Mouse (Mus musculus) kidney, postnatal 0 days (tissue): ENCODE measurements around the gene Wdsub1. TPM values are rescaled to one million over a fixed set of nuclear protein-coding genes. Genes with fewer than 3 reads are reported as not detected.

Experiments used
- ATAC-seq: fragments of 200-750 bp; cut with Nextera tagmentation; replicated peaks from 2 replicates; pipeline ENCODE4 v1.8.0; 2017; ENCODE audit warnings: low read depth, moderate number of reproducible peaks, moderate TSS enrichment, moderate library complexity; ENCODE audit not compliant: low FRiP score
- DNase-seq: peaks from one replicate; pipeline ENCODE4 v3.0.0-alpha.2; 2016; ENCODE audit warnings: low spot score
- H3K27ac ChIP-seq: fragments of 300-500 bp; sonication (generic); 2 replicates; pipeline ENCODE4 v1.5.1; 2014; ENCODE audit warnings: mild to moderate bottlenecking
- H3K27me3 ChIP-seq: fragments of 300-500 bp; sonication (generic); 2 replicates; pipeline ENCODE4 v1.6.1; 2014; ENCODE audit warnings: low read length, mixed read lengths; ENCODE audit not compliant: insufficient read depth
- H3K36me3 ChIP-seq: fragments of 300-500 bp; sonication (generic); 2 replicates; pipeline ENCODE4 v1.6.1; 2014; ENCODE audit warnings: low read length, mixed read lengths; ENCODE audit not compliant: insufficient read depth
- H3K4me1 ChIP-seq: fragments of 300-500 bp; sonication (generic); replicated peaks from 2 replicates; pipeline ENCODE4 v1.6.1; 2014; ENCODE audit warnings: antibody characterized with exemption, low read length, mixed read lengths; ENCODE audit not compliant: insufficient read depth
- H3K4me2 ChIP-seq: fragments of 300-500 bp; sonication (generic); 2 replicates; pipeline ENCODE4 v1.6.1; 2014; ENCODE audit warnings: mild to moderate bottlenecking, low read length, moderate library complexity, mixed read lengths
- H3K4me3 ChIP-seq: fragments of 300-500 bp; sonication (generic); replicated peaks from 2 replicates; pipeline ENCODE4 v1.5.1; 2014; ENCODE audit warnings: low read depth, low read length
- H3K9ac ChIP-seq: fragments of 300-500 bp; sonication (generic); 2 replicates; pipeline ENCODE4 v1.6.1; 2014; ENCODE audit warnings: low read depth, low read length
- H3K9me3 ChIP-seq: fragments of 300-500 bp; sonication (generic); replicated peaks from 2 replicates; pipeline ENCODE4 v1.6.1; 2016; ENCODE audit warnings: low read length, inconsistent platforms, mixed read lengths
- CTCF ChIP-seq: IDR thresholded peaks from 2 replicates; pipeline ENCODE4 v1.5.1; 2016; ENCODE audit warnings: antibody characterized with exemption, low read depth, mild to moderate bottlenecking, moderate library complexity
- WGBS: fragments of 180-500 bp; shearing (Covaris S2); extraction: QIAGEN DNeasy Blood & Tissue Kit; methylation state at CpG from one replicate; pipeline ENCODE4 v1.1.7; 2014; 5-methylcytosine and 5-hydroxymethylcytosine counted together
- polyA plus RNA-seq: library from polyadenylated mRNA; unstranded; fragments of >200 nt; fragmentation: Nextera tagmentation; extraction: Ambion mirVana; gene quantifications from 2 replicates; pipeline ENCODE4 v1.2.1, GENCODE M21; 2015

The Wdsub1 gene
- polyA plus RNA-seq, 1 experiment from 2014 or later = 39.2 TPM

GRCm38 (mm10) chr2:59819415-59819814 is 63.0 kb downstream of the Wdsub1 start:
- Histone ChIP-seq H3K4me1 (no peaks in the 10 kb centered on the region), H3K4me2 (no peak overlapping the region), H3K4me3 (no peak overlapping the region), H3K36me3 (peaks cover 53% of the 10 kb centered on the region), H3K27me3 (no peaks in the 10 kb centered on the region), H3K9me3 (no peaks in the 10 kb centered on the region), H3K9ac (no peak overlapping the region), H3K27ac (no peak overlapping the region)
- ATAC-seq (no peak), DNase-seq (no peak)
- WGBS = 83% methylated on average over 6 of the region's 6 CpGs
- no peak for TF ChIP-seq CTCF

- no peak overlapping the region for H3K4me3 ChIP-seq
- H3K27ac ChIP-seq = no peak overlapping the region
- H3K4me1 ChIP-seq = no peaks in the 10 kb centered on the region
- no peak for TF ChIP-seq CTCF
- DNase-seq (no peak), ATAC-seq (no peak)
- no peak overlapping the region for H3K4me2 ChIP-seq
- H3K27me3 ChIP-seq = no peaks in the 10 kb centered on the region
- no peak overlapping the region for H3K9ac ChIP-seq
- 93% methylated on average over 15 of the region's 15 CpGs for WGBS
- no peaks in the 10 kb centered on the region for H3K9me3 ChIP-seq
- H3K36me3 ChIP-seq = peaks cover 52% of the 10 kb centered on the region
Measured at GRCm38 (mm10) chr2:59818663-59819062, 63.7 kb downstream of the Wdsub1 start.

GRCm38 (mm10) chr2:59814997-59815396 is 67.4 kb downstream of the Wdsub1 start:
- Histone ChIP-seq H3K4me2 (no peak overlapping the region), H3K9me3 (no peaks in the 10 kb centered on the region), H3K36me3 (peaks cover 50% of the 10 kb centered on the region), H3K27me3 (no peaks in the 10 kb centered on the region), H3K4me1 (no peaks in the 10 kb centered on the region), H3K27ac (no peak overlapping the region), H3K4me3 (no peak overlapping the region), H3K9ac (no peak overlapping the region)
- TF ChIP-seq CTCF = no peak
- no peak for ATAC-seq
- no peak for DNase-seq
- WGBS = 79% methylated on average over 8 of the region's 8 CpGs

- no peak overlapping the region for H3K4me3 ChIP-seq
- no peak overlapping the region for H3K4me2 ChIP-seq
- H3K9ac ChIP-seq = no peak overlapping the region
- no peaks in the 10 kb centered on the region for H3K4me1 ChIP-seq
- 90% methylated on average over 13 of the region's 13 CpGs for WGBS
- no peaks in the 10 kb centered on the region for H3K27me3 ChIP-seq
- no peak overlapping the region for H3K27ac ChIP-seq
- H3K9me3 ChIP-seq = no peaks in the 10 kb centered on the region
- peaks cover 42% of the 10 kb centered on the region for H3K36me3 ChIP-seq
- TF ChIP-seq CTCF = no peak
- DNase-seq = no peak
- ATAC-seq = no peak
Measured at GRCm38 (mm10) chr2:59813457-59813856, 68.9 kb downstream of the Wdsub1 start.

GRCm38 (mm10) chr2:59812641-59813040 is 69.8 kb downstream of the Wdsub1 start:
- WGBS = 97% methylated on average over 1 of the region's 1 CpGs
- Histone ChIP-seq H3K4me2 (no peak overlapping the region), H3K36me3 (peaks cover 44% of the 10 kb centered on the region), H3K9me3 (no peaks in the 10 kb centered on the region), H3K9ac (no peak overlapping the region), H3K4me3 (no peak overlapping the region), H3K4me1 (no peaks in the 10 kb centered on the region), H3K27ac (no peak overlapping the region), H3K27me3 (no peaks in the 10 kb centered on the region)
- TF ChIP-seq CTCF = no peak
- DNase-seq = no peak
- ATAC-seq = no peak; the same call in 1 of the 2 replicates

- no peak overlapping the region for H3K4me3 ChIP-seq
- no peaks in the 10 kb centered on the region for H3K4me1 ChIP-seq
- no peak for TF ChIP-seq CTCF
- H3K27ac ChIP-seq = no peak overlapping the region; the same call in 1 of the 2 replicates
- H3K9ac ChIP-seq = no peak overlapping the region
- H3K4me2 ChIP-seq = no peak overlapping the region
- 73% methylated on average over 1 of the region's 1 CpGs for WGBS
- no peaks in the 10 kb centered on the region for H3K27me3 ChIP-seq
- peaks cover 43% of the 10 kb centered on the region; the same call in 1 of the 2 replicates for H3K36me3 ChIP-seq
- no peaks in the 10 kb centered on the region for H3K9me3 ChIP-seq
- DNase-seq = no peak
- ATAC-seq = no peak
Measured at GRCm38 (mm10) chr2:59811247-59811646, 71.1 kb downstream of the Wdsub1 start.

GRCm38 (mm10) chr2:59810039-59810438 is 72.4 kb downstream of the Wdsub1 start:
- no peak overlapping the region for H3K27ac ChIP-seq
- TF ChIP-seq CTCF = no peak
- no peak overlapping the region for H3K4me2 ChIP-seq
- DNase-seq (no peak), ATAC-seq (no peak)
- H3K36me3 ChIP-seq = peaks cover 43% of the 10 kb centered on the region; the same call in 1 of the 2 replicates
- 0 out of 2 replicates have a peak, but pooled peaks cover 4% of the 10 kb centered on the region for H3K4me1 ChIP-seq
- H3K27me3 ChIP-seq = no peaks in the 10 kb centered on the region
- no peak overlapping the region for H3K9ac ChIP-seq
- no peak overlapping the region for H3K4me3 ChIP-seq
- H3K9me3 ChIP-seq = no peaks in the 10 kb centered on the region
- WGBS = 85% methylated on average over 7 of the region's 7 CpGs
